ENCODE assay signal across 13 mouse cellular contexts in genomic region chr6:36998942-36999341, GRCm38 (mm10).
A peak's percentile ranks its signal among the peaks of the same experiment; 100 is the strongest.
DNase-seq lines count a peak whose midpoint lies in the region.
"Had no signal": no experiment of that assay in that cellular context is flagged by ENCODE, and none has a peak within 500 bp of the region (broad histone marks: within the 10 kb centered on the region; RNA-seq: fewer than 3 reads in every experiment).

No protein-coding gene starts in this region.

- DNase-seq in kidney, postnatal 36 days, result peak; percentile 2 to 6
- DNase-seq in kidney, adult 18-20 months, result no peak
- DNase-seq in cerebellum, adult 11 months, result peak; percentile 59
- peak; percentile 70 for DNase-seq in cerebellum, adult 18-20 months
- DNase-seq in cerebellum, postnatal 14 days, result peak; percentile 50 to 71
- DNase-seq in adrenal gland, postnatal 25 days, result no peak
- DNase-seq in adrenal gland, adult 2 months, result no peak
- DNase-seq: adrenal gland, postnatal 10 days; gastrocnemius, postnatal 25 days; kidney, adult 2 months; kidney, postnatal 4 days; thymus, adult 2 months; thymus, postnatal 4 days had no signal

Comparison
In these comparisons a context has a peak if more than half of its experiments do, and no peak if none do; other contexts are left out.
1. DNase-seq: peak in kidney, postnatal 36 days (2 of 2), cerebellum, adult 11 months (single experiment), cerebellum, adult 18-20 months (2 of 2) and cerebellum, postnatal 14 days (2 of 2); none in kidney, adult 18-20 months (single experiment), adrenal gland, postnatal 25 days (single experiment) and adrenal gland, adult 2 months (single experiment).